In genomic region chr13:47001590-47001989, GRCm38 (mm10) we compare ENCODE assay signal across 27 mouse cellular contexts. TPM values are rescaled to one million over a fixed set of nuclear protein-coding genes. Genes with fewer than 3 reads are reported as not detected.
DNase-seq lines count a peak whose midpoint lies in the region; ATAC-seq and TF ChIP-seq lines count a peak whose summit lies in the region.
"Had no signal": no experiment of that assay in that cellular context is flagged by ENCODE, and none has a peak within 500 bp of the region (broad histone marks: within the 10 kb centered on the region; RNA-seq: fewer than 3 reads in every experiment).

No protein-coding gene starts in this region.

- intact Hi-C loops in gastrocnemius, adult 2 months (cut with DNase I): no loop called here
- intact Hi-C loops in gastrocnemius, postnatal 14 days (cut with DNase I; ENCODE audit: low total_unique reads): loop anchor here (10.0 kb wide), 1 partner anchor 67 kb away; no protein-coding TSS in a partner anchor

- no peak for TF ChIP-seq EP300 in liver, embryonic 14.5 days (IDR thresholded peaks at IDR 0.05; ENCODE audit: low read depth)
- no peak for TF ChIP-seq EP300 in stomach, postnatal 0 days (optimal IDR thresholded peaks at IDR 0.05)

- TF ChIP-seq CTCF in gastrocnemius, adult 2 months (IDR thresholded peaks at IDR 0.05): peak; percentile 2; the same call in 1 of the 2 replicates
- 0 out of 2 replicates have a peak, but pooled peaks have one; percentile 3 for TF ChIP-seq CTCF in liver, embryonic 14.5 days (IDR thresholded peaks at IDR 0.05; ENCODE audit: low read depth)
- no peak for TF ChIP-seq CTCF in stomach, postnatal 0 days (IDR thresholded peaks at IDR 0.05; ENCODE audit: low read depth)

- no peak overlapping the region for H3K27ac ChIP-seq in gastrocnemius, adult 2 months
- no peak overlapping the region for H3K27ac ChIP-seq in liver, embryonic 14.5 days
- H3K27ac ChIP-seq in liver, embryonic 12.5 days: no peak overlapping the region
- H3K27ac ChIP-seq in stomach, postnatal 0 days (replicated peaks): no peak overlapping the region
- H3K27ac ChIP-seq: forebrain, embryonic 10.5 days; forebrain, embryonic 13.5 days; hindbrain, embryonic 10.5 days; hindbrain, embryonic 13.5 days; intestine, embryonic 15.5 days had no signal

- no peak overlapping the region for H3K9ac ChIP-seq in liver, embryonic 14.5 days (replicated peaks)
- H3K9ac ChIP-seq in liver, embryonic 12.5 days: no peak overlapping the region
- no peak overlapping the region for H3K9ac ChIP-seq in stomach, postnatal 0 days (ENCODE audit: low read length)
- H3K9ac ChIP-seq: forebrain, embryonic 13.5 days; hindbrain, embryonic 13.5 days; intestine, embryonic 15.5 days had no signal

- H3K36me3 ChIP-seq in liver, embryonic 14.5 days (replicated peaks; ENCODE audit: control insufficient read depth, insufficient read depth, low read depth): no peaks in the 10 kb centered on the region
- H3K36me3 ChIP-seq in liver, embryonic 12.5 days: no peaks in the 10 kb centered on the region
- no peaks in the 10 kb centered on the region for H3K36me3 ChIP-seq in stomach, postnatal 0 days (ENCODE audit: control insufficient read depth, insufficient read depth, low read length)
- H3K36me3 ChIP-seq: forebrain, embryonic 10.5 days; hindbrain, embryonic 10.5 days; hindbrain, embryonic 13.5 days; intestine, embryonic 15.5 days had no signal

- WGBS in liver, embryonic 14.5 days (ENCODE audit: insufficient replicate concordance): 70% methylated on average over 4 of the region's 4 CpGs
- WGBS in liver, embryonic 12.5 days (ENCODE audit: insufficient replicate concordance): 68% methylated on average over 4 of the region's 4 CpGs
- WGBS in stomach, postnatal 0 days: 86% methylated on average over 4 of the region's 4 CpGs

- no peak for ATAC-seq in liver, embryonic 14.5 days (ENCODE audit: insufficient read depth)
- ATAC-seq in liver, embryonic 12.5 days: no peak
- 0 out of 2 replicates have a peak, but pooled peaks have one; percentile 39 for ATAC-seq in common myeloid progenitor, adult 5-6 weeks (replicated peaks; ENCODE audit: low read depth, poor library complexity, severe bottlenecking)
- peak; percentile 85 for ATAC-seq in stomach, postnatal 0 days (ENCODE audit: low FRiP score, low TSS enrichment)
- ATAC-seq: forebrain, embryonic 13.5 days; forebrain, embryonic 16.5 days; hindbrain, embryonic 16.5 days; intestine, embryonic 15.5 days had no signal

- H3K4me1 ChIP-seq in liver, embryonic 14.5 days (replicated peaks; ENCODE audit: control insufficient read depth in 2 of 2, insufficient read depth in 2 of 2, low read length in 1 of 2): no peaks in the 10 kb centered on the region
- H3K4me1 ChIP-seq in liver, embryonic 12.5 days: no peaks in the 10 kb centered on the region
- no peaks in the 10 kb centered on the region for H3K4me1 ChIP-seq in stomach, postnatal 0 days (replicated peaks; ENCODE audit: control insufficient read depth, insufficient read depth)
- H3K4me1 ChIP-seq: forebrain, embryonic 10.5 days; forebrain, embryonic 13.5 days; hindbrain, embryonic 13.5 days; intestine, embryonic 15.5 days had no signal

- DNase-seq in gastrocnemius, adult 2 months: no peak
- DNase-seq in gastrocnemius, postnatal 14 days: no peak
- DNase-seq in liver, embryonic 14.5 days (ENCODE audit: low read depth in 3 of 3, low spot score in 3 of 3): no peak
- DNase-seq in stomach, postnatal 0 days (ENCODE audit: low spot score): peak; percentile 43
- DNase-seq in urinary bladder, postnatal 10 days (ENCODE audit: low spot score): no peak
- no peak for DNase-seq in cerebellum, adult 11-12 months
- DNase-seq: adrenal gland, postnatal 10 days; adrenal gland, postnatal 36 days; B cell, adult 2 months; cerebellum, adult 11 months; cerebellum, adult 8-10 months; cerebellum, postnatal 10 days; cerebellum, postnatal 36 days; gastrocnemius, postnatal 25 days; heart, postnatal 36 days had no signal

- H3K27me3 ChIP-seq in liver, embryonic 14.5 days (ENCODE audit: control insufficient read depth, insufficient read depth, low read length): no peaks in the 10 kb centered on the region; the same call in 1 of the 2 replicates
- H3K27me3 ChIP-seq in liver, embryonic 12.5 days (replicated peaks): no peaks in the 10 kb centered on the region
- no peaks in the 10 kb centered on the region for H3K27me3 ChIP-seq in stomach, postnatal 0 days (ENCODE audit: control insufficient read depth, insufficient read depth, low read length)
- H3K27me3 ChIP-seq: CH12.LX; forebrain, embryonic 13.5 days; hindbrain, embryonic 13.5 days; intestine, embryonic 15.5 days had no signal

- H3K9me3 ChIP-seq in liver, embryonic 14.5 days (ENCODE audit: control insufficient read depth, low read length): no peaks in the 10 kb centered on the region
- H3K9me3 ChIP-seq in liver, embryonic 12.5 days (replicated peaks): no peaks in the 10 kb centered on the region
- no peaks in the 10 kb centered on the region for H3K9me3 ChIP-seq in stomach, postnatal 0 days (ENCODE audit: control insufficient read depth, low read length)
- H3K9me3 ChIP-seq: forebrain, embryonic 13.5 days; hindbrain, embryonic 10.5 days; hindbrain, embryonic 13.5 days; intestine, embryonic 15.5 days had no signal

- no peak overlapping the region for H3K4me2 ChIP-seq in liver, embryonic 14.5 days (ENCODE audit: low read depth)
- no peak overlapping the region for H3K4me2 ChIP-seq in liver, embryonic 12.5 days
- H3K4me2 ChIP-seq in stomach, postnatal 0 days (replicated peaks; ENCODE audit: low read depth): no peak overlapping the region
- H3K4me2 ChIP-seq: forebrain, embryonic 13.5 days; heart, embryonic 11.5 days; hindbrain, embryonic 13.5 days; intestine, embryonic 15.5 days had no signal

- H3K4me3 ChIP-seq in gastrocnemius, adult 2 months: no peak overlapping the region
- H3K4me3 ChIP-seq in liver, embryonic 14.5 days (ENCODE audit: insufficient read depth in 1 of 2, low read depth in 2 of 2, low read length in 2 of 2): no peak overlapping the region
- H3K4me3 ChIP-seq in liver, embryonic 12.5 days: no peak overlapping the region
- H3K4me3 ChIP-seq in stomach, postnatal 0 days (ENCODE audit: low read depth, low read length): no peak overlapping the region
- H3K4me3 ChIP-seq: forebrain, embryonic 10.5 days; forebrain, embryonic 13.5 days; hindbrain, embryonic 10.5 days; hindbrain, embryonic 13.5 days; intestine, embryonic 15.5 days had no signal

RNA-seq across cellular contexts. Expression of gene Nhlrc1, which starts 13.1 kb away (rescaled TPM):
- 1 to 10 TPM; 4.5 to 5.4 TPM for total RNA-seq in gastrocnemius, adult 2 months (2021)
- 1 to 10 TPM; 2.8 to 3.8 TPM for total RNA-seq in gastrocnemius, postnatal 14 days (2021)
- polyA plus RNA-seq in liver, embryonic 14.5 days (2012; rRNA removed): 0.34 and 0.46 TPM in 2 replicates
- 0.50 and 0.71 TPM in 2 replicates for polyA plus RNA-seq in liver, embryonic 14.5 days (2014; fragmentation: Nextera tagmentation; extraction: Ambion mirVana)
- polyA plus RNA-seq in liver, embryonic 12.5 days (2016; fragmentation: Nextera tagmentation; extraction: Ambion mirVana): 0.90 and 1.0 TPM in 2 replicates
- 2.1 and 2.8 TPM in 2 replicates for total RNA-seq in common myeloid progenitor, adult 5-6 weeks (2017)
- polyA plus RNA-seq in stomach, postnatal 0 days (2015; fragmentation: Nextera tagmentation; extraction: Ambion mirVana): 3.6 and 3.8 TPM in 2 replicates
- total RNA-seq: CH12.LX, MEL had no signal

RNA-seq across cellular contexts. Expression of gene Kdm1b, which starts 41.7 kb away (rescaled TPM):
- 1 to 10 TPM; 7.0 to 8.3 TPM for total RNA-seq in gastrocnemius, adult 2 months (2021)
- 1 to 10 TPM; 5.8 to 6.3 TPM for total RNA-seq in gastrocnemius, postnatal 14 days (2021)
- 2.1 and 2.5 TPM in 2 replicates for polyA plus RNA-seq in liver, embryonic 14.5 days (2012; rRNA removed)
- polyA plus RNA-seq in liver, embryonic 14.5 days (2014; fragmentation: Nextera tagmentation; extraction: Ambion mirVana): 2.8 and 3.5 TPM in 2 replicates
- polyA plus RNA-seq in liver, embryonic 12.5 days (2016; fragmentation: Nextera tagmentation; extraction: Ambion mirVana): 4.1 and 4.8 TPM in 2 replicates
- total RNA-seq in common myeloid progenitor, adult 5-6 weeks (2017): 12.6 and 13.5 TPM in 2 replicates
- polyA plus RNA-seq in stomach, postnatal 0 days (2015; fragmentation: Nextera tagmentation; extraction: Ambion mirVana): 10.1 and 11.1 TPM in 2 replicates

RNA-seq across cellular contexts. Expression of gene Tpmt, which starts 42.9 kb away (rescaled TPM):
- total RNA-seq in gastrocnemius, adult 2 months (2021): 1 to 10 TPM; 2.7 to 3.3 TPM
- total RNA-seq in gastrocnemius, postnatal 14 days (2021): 1 to 10 TPM; 4.6 to 6.5 TPM
- 4.2 and 6.1 TPM in 2 replicates for polyA plus RNA-seq in liver, embryonic 14.5 days (2012; rRNA removed)
- polyA plus RNA-seq in liver, embryonic 14.5 days (2014; fragmentation: Nextera tagmentation; extraction: Ambion mirVana): 12.0 and 13.8 TPM in 2 replicates
- polyA plus RNA-seq in liver, embryonic 12.5 days (2016; fragmentation: Nextera tagmentation; extraction: Ambion mirVana): 10.0 and 10.1 TPM in 2 replicates
- total RNA-seq in common myeloid progenitor, adult 5-6 weeks (2017): 1.3 and 2.8 TPM in 2 replicates
- polyA plus RNA-seq in stomach, postnatal 0 days (2015; fragmentation: Nextera tagmentation; extraction: Ambion mirVana): 10.0 and 10.2 TPM in 2 replicates

Comparison
In these comparisons a context has a peak if more than half of its experiments do, and no peak if none do; other contexts are left out.
1. ATAC-seq: peak in common myeloid progenitor, adult 5-6 weeks (single experiment) and stomach, postnatal 0 days (single experiment); none in liver, embryonic 14.5 days (single experiment) and liver, embryonic 12.5 days (single experiment).